Mouse (Mus musculus) heart, adult 9 months (tissue): ENCODE data around the gene Ksr1.
A peak's percentile ranks its signal among the peaks of the same experiment; 100 is the strongest.

Experiments used
- DNase-seq, 2 experiments: peaks; one replicate each; pipeline ENCODE4 v3.0.0; 2022; ENCODE audit warnings: low spot score in 2 of 2

The Ksr1 gene

GRCm38 (mm10) chr11:79125775-79126174, 20.4 kb downstream of the Ksr1 start:
- no peak for DNase-seq

DNA sequence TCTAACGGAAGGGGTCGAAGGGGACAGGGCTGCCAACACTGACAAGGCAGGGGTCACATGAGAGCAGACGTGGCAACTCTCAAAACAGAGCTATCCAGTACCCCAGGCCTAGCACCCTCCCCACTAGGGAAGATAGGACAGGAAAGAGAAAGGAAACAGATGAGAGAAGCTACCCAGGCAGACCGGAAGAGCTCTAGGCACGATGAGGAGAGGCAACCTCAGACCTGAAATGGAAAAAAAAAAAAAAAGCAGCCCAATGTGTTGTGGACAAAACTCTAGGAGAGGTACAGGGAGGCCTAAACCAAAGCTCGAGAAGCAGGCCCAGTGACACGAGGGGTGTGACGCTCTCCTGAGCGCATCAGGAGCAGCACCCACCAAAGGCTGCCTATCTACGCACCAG, 23.7 kb downstream of the Ksr1 start:
- no peak for DNase-seq

DNA sequence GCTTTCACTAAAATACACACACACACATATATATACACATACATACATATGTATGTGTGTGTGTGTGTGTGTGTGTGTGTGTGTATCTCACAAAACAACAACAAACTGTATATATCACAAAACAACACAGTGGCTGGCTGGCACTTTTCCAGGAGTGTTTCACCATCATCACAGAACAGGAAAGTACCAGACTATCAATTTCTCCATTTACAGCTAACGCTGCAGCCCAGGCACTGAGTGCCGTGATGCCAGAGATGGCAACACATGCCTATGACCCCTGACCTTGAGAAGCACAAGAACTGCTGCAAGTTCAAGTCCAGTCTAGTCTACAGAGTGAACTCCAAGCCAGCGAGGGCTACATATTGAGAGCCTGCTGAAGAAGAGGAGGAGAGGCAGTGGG, 26.1 kb downstream of the Ksr1 start:
- no peak for DNase-seq

DNA sequence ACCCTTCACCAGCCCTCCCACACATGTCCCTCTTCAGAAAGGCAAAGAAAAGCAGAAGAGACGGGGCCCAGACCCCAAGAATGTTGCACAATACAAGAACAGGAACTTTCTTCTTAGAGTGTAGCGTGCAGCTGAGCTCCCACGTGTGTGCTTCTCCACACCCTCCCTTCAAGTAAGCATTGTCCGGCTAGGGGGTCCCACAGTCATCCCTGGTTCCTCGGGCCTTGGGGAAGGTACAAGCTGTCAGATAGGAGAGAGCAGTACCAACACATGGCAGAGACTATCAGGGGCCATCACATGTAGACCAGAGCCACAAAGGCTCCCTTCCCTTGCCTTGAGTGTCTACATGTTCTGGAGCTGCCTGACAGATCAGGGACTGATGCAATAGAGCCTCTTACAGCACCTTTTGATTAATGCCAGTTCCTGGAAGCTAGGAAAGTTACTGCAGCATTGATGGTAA, 27.3 kb downstream of the Ksr1 start:
- DNase-seq, result no peak

GRCm38 (mm10) chr11:79116665-79117064, 29.5 kb downstream of the Ksr1 start:
- DNase-seq, result no peak

GRCm38 (mm10) chr11:79115659-79116058, 30.5 kb downstream of the Ksr1 start:
- no peak for DNase-seq

DNA sequence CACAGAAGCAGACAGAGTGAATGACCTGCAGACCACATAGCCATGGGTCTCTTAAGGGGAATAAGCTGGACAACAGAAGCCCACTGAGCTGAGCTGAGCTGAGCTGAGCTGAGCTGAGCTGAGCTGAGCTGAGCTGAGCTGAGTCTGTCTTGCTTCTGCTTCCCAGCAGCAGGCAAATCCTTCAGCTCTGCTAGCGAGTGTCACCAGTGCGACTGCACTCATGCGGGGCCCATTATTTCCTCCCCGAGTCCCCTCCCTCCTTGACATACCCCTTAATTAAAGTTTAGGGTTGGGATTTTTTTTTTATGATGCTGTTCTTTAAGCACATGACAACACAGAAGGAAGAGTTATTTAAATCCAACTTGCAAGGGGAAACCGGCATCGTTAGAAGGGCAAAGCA, 32.1 kb downstream of the Ksr1 start:
- DNase-seq, result no peak

DNA sequence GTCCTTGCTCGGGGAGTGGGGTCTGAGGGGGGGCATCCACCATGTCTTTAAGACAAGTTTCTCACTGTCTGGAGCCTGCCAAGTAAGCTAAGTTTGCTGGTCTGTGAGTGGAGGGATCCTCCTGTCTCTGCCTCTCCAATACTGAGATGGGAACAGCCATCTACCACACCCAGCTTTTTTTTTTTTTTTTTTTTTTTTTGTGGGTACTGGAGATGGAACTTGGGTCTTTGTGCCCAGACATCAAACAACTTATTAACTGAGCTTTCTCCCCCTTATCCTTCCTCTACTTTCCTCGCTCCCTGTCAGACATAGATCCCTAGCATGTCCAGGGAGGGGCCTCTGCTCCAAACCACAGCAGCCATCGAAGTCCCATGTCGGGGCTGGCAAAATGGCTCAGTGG, 32.8 kb downstream of the Ksr1 start:
- no peak for DNase-seq

GRCm38 (mm10) chr11:79112559-79113302, 33.5 kb downstream of the Ksr1 start:
- DNase-seq, result peak in 1 of 2 experiments; percentile 42

DNA sequence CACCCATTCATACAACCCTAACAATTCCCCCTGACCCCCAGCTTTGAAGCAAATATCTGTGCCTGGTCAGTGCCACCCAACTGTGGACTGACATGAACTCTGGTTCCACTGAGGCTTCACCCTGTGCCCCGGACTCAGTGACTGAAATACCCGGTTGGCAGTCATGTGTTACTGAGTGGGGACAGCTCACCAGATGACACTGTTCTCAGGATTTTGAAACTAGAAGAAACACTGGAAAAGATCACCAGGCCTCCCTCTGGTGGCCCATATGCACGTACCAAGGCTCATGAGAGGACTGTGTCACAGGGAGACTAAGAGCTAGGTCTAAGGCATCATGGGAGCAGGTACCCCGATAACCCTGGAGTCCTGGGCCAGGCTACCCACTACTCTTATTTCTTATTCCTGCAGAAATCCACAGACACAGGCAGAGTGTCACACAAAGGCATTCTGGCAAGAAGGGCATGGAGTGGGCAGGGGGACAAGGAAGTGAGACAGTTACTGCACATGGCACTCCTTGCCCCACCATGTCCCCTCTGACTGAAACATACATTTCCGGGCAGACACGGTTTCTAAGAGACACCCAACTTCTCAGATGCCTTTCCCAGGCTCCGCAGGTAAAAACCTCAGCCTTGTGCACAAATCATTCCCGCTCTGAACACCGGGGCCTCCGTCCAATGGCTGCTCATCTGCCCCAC, 34.2 kb downstream of the Ksr1 start:
- DNase-seq, result no peak

GRCm38 (mm10) chr11:79110446-79110845, 35.8 kb downstream of the Ksr1 start:
- no peak for DNase-seq

- no peak for DNase-seq
Observed at GRCm38 (mm10) chr11:79107934-79108333, 38.3 kb downstream of the Ksr1 start.

- DNase-seq, result no peak
Observed at GRCm38 (mm10) chr11:79104998-79105397, 41.2 kb downstream of the Ksr1 start.

GRCm38 (mm10) chr11:79104538-79104937, 41.7 kb downstream of the Ksr1 start:
- no peak for DNase-seq

- no peak for DNase-seq
Observed at GRCm38 (mm10) chr11:79104096-79104495, 42.1 kb downstream of the Ksr1 start.

DNA sequence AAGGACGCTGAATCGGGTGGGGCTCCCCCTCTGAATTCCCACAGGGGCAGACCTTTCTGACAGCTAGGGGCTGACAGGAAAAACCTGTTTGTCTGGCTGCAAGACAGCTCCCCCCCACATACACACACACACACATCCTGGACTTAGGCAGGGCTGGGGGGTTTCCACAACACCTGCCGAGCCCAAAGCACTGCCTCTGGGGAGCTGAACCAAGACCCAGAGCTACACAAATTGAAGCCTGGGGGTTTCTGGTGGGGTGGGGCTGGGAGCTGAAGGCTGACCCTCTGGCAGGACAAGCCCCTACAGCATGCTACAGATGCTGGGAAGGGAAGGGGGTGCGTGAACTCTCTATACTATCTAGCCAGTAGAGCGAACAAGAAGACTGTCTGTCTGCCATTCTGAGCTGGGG, 42.7 kb downstream of the Ksr1 start:
- DNase-seq, result no peak

DNA sequence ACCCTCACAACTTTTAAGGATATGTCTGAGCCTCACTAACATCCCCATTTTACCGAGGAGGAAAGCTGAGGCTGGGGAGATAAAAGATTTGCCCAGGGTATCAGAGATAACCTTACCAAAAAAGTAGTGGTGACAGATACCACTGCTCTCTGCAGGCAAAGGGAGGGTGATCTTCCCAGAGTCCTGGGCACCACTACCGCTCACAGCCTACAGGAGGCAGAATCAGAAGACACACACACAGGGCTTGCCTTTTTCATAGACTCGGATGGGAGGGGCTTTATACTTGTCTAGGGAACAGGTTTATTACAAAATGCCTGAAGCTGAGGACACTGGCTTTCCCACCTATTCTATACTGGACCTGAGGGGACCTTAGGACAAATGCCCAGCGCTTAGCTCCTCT, 43.9 kb downstream of the Ksr1 start:
- no peak for DNase-seq

DNA sequence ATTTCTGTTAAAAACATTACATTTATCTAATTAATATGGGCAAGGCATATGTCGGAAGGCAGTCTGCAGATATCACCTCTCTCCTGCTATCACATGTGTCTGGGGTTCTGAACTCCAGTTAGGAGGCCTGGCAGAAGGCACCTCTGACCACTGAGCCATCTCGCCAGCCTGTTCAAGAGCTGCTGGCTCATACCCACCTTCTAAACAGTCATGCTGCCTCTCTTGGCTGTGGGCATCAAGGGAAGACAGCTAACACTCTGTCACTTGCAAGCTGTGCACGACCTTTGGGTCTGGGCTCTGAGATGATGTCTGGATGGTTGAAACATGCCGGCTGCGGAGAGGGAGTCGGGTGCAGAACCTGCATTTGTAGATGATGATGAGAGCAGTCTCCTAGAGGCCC, 44.6 kb downstream of the Ksr1 start:
- DNase-seq, result no peak

GRCm38 (mm10) chr11:79099032-79099431, 47.2 kb downstream of the Ksr1 start:
- peak in 1 of 2 experiments; percentile 53 for DNase-seq

GRCm38 (mm10) chr11:79097736-79098135, 48.5 kb downstream of the Ksr1 start:
- no peak for DNase-seq

GRCm38 (mm10) chr11:79096673-79097072, 49.5 kb downstream of the Ksr1 start:
- DNase-seq, result no peak

- DNase-seq, result no peak
Observed at GRCm38 (mm10) chr11:79095713-79096112, 50.5 kb downstream of the Ksr1 start.

- peak; percentile 83 to 85 for DNase-seq
Observed at GRCm38 (mm10) chr11:79094727-79095126, 51.5 kb downstream of the Ksr1 start.
